Mouse (Mus musculus) megakaryocyte, embryonic 14.5 days (primary cell): Measurements from ENCODE around the gene Tmem108.

Experiments
- FLI1 ChIP-seq: IDR thresholded peaks from 2 replicates; pipeline ENCODE4 v1.6.1; 2012; ENCODE audit warnings: low read length, inconsistent platforms, mixed read lengths
- GATA1 ChIP-seq: IDR thresholded peaks from 3 replicates; pipeline ENCODE4 v1.6.1; 2012; ENCODE audit warnings: mixed read lengths, low read length, inconsistent platforms, borderline replicate concordance

DNA sequence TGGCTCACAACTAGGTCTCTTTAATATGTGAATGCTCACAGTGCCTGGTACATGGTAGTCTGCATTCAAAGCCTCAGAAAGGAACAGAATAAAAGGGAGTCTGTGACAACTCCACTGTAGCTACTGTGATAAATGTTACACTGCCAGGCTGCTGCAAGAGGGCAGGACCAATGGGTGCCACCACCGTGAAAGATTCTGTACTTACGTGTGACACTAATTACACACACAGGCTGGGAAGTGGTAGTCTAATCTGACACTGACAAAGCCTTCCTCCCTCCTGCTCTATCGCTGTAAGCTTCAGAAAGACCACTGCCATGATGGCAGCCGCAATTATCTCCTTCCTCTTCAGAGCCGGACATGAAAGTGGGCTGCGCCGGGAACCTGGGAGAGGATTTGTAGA is 292.7 kb downstream of the Tmem108 start:
- TF ChIP-seq GATA1 (no peak), FLI1 (no peak)
